Comparison of ENCODE assay signal across 17 mouse cellular contexts in genomic region chr8:79490739-79491138, GRCm38 (mm10).
DNase-seq lines count a peak whose midpoint lies in the region; ATAC-seq and TF ChIP-seq lines count a peak whose summit lies in the region.
"Had no signal": no experiment of that assay in that cellular context is flagged by ENCODE, and none has a peak within 500 bp of the region (broad histone marks: within the 10 kb centered on the region; RNA-seq: fewer than 3 reads in every experiment).

No protein-coding gene starts in this region.

- ATAC-seq in forebrain, embryonic 14.5 days = 0 out of 2 replicates have a peak, but pooled peaks have one; percentile 40
- no peak for ATAC-seq in forebrain, postnatal 0 days
- ATAC-seq in kidney, postnatal 0 days (replicated peaks; ENCODE audit: low FRiP score, low read depth) = no peak
- no peak for ATAC-seq in kidney, embryonic 16.5 days (ENCODE audit: low FRiP score, low TSS enrichment)
- no peak for ATAC-seq in neural tube, embryonic 15.5 days (ENCODE audit: low FRiP score)
- ATAC-seq in cerebellum, adult (ENCODE audit: insufficient number of reproducible peaks, low FRiP score, low TSS enrichment) = no peak
- ATAC-seq: midbrain, embryonic 15.5 days had no signal

- no peaks in the 10 kb centered on the region for H3K27me3 ChIP-seq in forebrain, embryonic 14.5 days (replicated peaks; ENCODE audit: control insufficient read depth, insufficient read depth, low read length)
- H3K27me3 ChIP-seq in forebrain, postnatal 0 days (ENCODE audit: insufficient read depth, low read length) = no peaks in the 10 kb centered on the region
- no peaks in the 10 kb centered on the region for H3K27me3 ChIP-seq in kidney, postnatal 0 days (ENCODE audit: insufficient read depth, low read length)
- H3K27me3 ChIP-seq in kidney, embryonic 16.5 days (ENCODE audit: insufficient read depth, low read length) = no peaks in the 10 kb centered on the region
- no peaks in the 10 kb centered on the region for H3K27me3 ChIP-seq in neural tube, embryonic 15.5 days (replicated peaks)
- H3K27me3 ChIP-seq: heart, embryonic 13.5 days; liver, embryonic 15.5 days; midbrain, embryonic 15.5 days had no signal

- H3K36me3 ChIP-seq in forebrain, embryonic 14.5 days (ENCODE audit: control insufficient read depth, insufficient read depth, low read length) = no peaks in the 10 kb centered on the region
- no peaks in the 10 kb centered on the region for H3K36me3 ChIP-seq in forebrain, postnatal 0 days (ENCODE audit: insufficient read depth)
- H3K36me3 ChIP-seq in kidney, postnatal 0 days (ENCODE audit: insufficient read depth, low read length) = no peaks in the 10 kb centered on the region
- H3K36me3 ChIP-seq in kidney, embryonic 16.5 days (ENCODE audit: insufficient read depth, low read length) = no peaks in the 10 kb centered on the region
- no peaks in the 10 kb centered on the region for H3K36me3 ChIP-seq in neural tube, embryonic 15.5 days
- H3K36me3 ChIP-seq: embryonic facial prominence, embryonic 12.5 days; heart, embryonic 13.5 days; hindbrain, embryonic 10.5 days; liver, embryonic 15.5 days; midbrain, embryonic 15.5 days had no signal

- H3K4me2 ChIP-seq in forebrain, embryonic 14.5 days (ENCODE audit: low read length) = no peak overlapping the region
- H3K4me2 ChIP-seq in forebrain, postnatal 0 days (ENCODE audit: low read depth) = no peak overlapping the region
- H3K4me2 ChIP-seq in kidney, postnatal 0 days (ENCODE audit: low read length) = no peak overlapping the region
- no peak overlapping the region for H3K4me2 ChIP-seq in kidney, embryonic 16.5 days (replicated peaks; ENCODE audit: low read depth, low read length)
- H3K4me2 ChIP-seq in neural tube, embryonic 15.5 days = no peak overlapping the region
- H3K4me2 ChIP-seq: embryonic facial prominence, embryonic 12.5 days; liver, embryonic 15.5 days; midbrain, embryonic 15.5 days had no signal

- H3K4me3 ChIP-seq in forebrain, embryonic 14.5 days (ENCODE audit: low read depth, low read length) = no peak overlapping the region
- no peak overlapping the region for H3K4me3 ChIP-seq in forebrain, postnatal 0 days (ENCODE audit: low read depth, low read length)
- H3K4me3 ChIP-seq in kidney, postnatal 0 days (replicated peaks; ENCODE audit: low read depth, low read length) = no peak overlapping the region
- H3K4me3 ChIP-seq in kidney, embryonic 16.5 days (ENCODE audit: low read length) = no peak overlapping the region
- no peak overlapping the region for H3K4me3 ChIP-seq in neural tube, embryonic 15.5 days (replicated peaks)
- H3K4me3 ChIP-seq: embryonic facial prominence, embryonic 12.5 days; heart, embryonic 13.5 days; hindbrain, embryonic 10.5 days; liver, embryonic 15.5 days; midbrain, embryonic 15.5 days had no signal

- H3K9ac ChIP-seq in forebrain, embryonic 14.5 days (ENCODE audit: low read length) = no peak overlapping the region
- H3K9ac ChIP-seq in forebrain, postnatal 0 days = no peak overlapping the region
- H3K9ac ChIP-seq in kidney, postnatal 0 days (ENCODE audit: low read depth, low read length) = no peak overlapping the region
- no peak overlapping the region for H3K9ac ChIP-seq in kidney, embryonic 16.5 days (replicated peaks; ENCODE audit: low read length)
- H3K9ac ChIP-seq in neural tube, embryonic 15.5 days (replicated peaks) = no peak overlapping the region
- H3K9ac ChIP-seq: embryonic facial prominence, embryonic 12.5 days; heart, embryonic 13.5 days; liver, embryonic 15.5 days; midbrain, embryonic 15.5 days had no signal

- TF ChIP-seq CTCF in forebrain, postnatal 0 days (IDR thresholded peaks at IDR 0.05; ENCODE audit: low read depth) = no peak
- no peak for TF ChIP-seq CTCF in kidney, postnatal 0 days (IDR thresholded peaks at IDR 0.05; ENCODE audit: low read depth)

- DNase-seq in forebrain, embryonic 14.5 days (ENCODE audit: low spot score) = peak; percentile 30
- no peak for DNase-seq in forebrain, postnatal 0 days
- peak; percentile 46 for DNase-seq in kidney, postnatal 0 days (ENCODE audit: low spot score)
- peak; percentile 9 for DNase-seq in neural tube, embryonic 10.5 days (ENCODE audit: extremely low spot score, low spot score)
- DNase-seq in c-Kit-positive CD71-positive TER-119-positive erythroid progenitor cells, embryonic 14.5 days (ENCODE audit: low spot score) = no peak
- DNase-seq: cerebellum, postnatal 14 days; kidney, adult 18-20 months; right cerebral cortex, postnatal 14 days had no signal

- no peaks in the 10 kb centered on the region for H3K9me3 ChIP-seq in forebrain, embryonic 14.5 days (replicated peaks; ENCODE audit: control insufficient read depth, low read length)
- no peaks in the 10 kb centered on the region for H3K9me3 ChIP-seq in forebrain, postnatal 0 days (ENCODE audit: low read length)
- no peaks in the 10 kb centered on the region for H3K9me3 ChIP-seq in kidney, postnatal 0 days (replicated peaks; ENCODE audit: low read length)
- no peaks in the 10 kb centered on the region for H3K9me3 ChIP-seq in kidney, embryonic 16.5 days (ENCODE audit: low read length)
- no peaks in the 10 kb centered on the region for H3K9me3 ChIP-seq in neural tube, embryonic 15.5 days (replicated peaks)
- H3K9me3 ChIP-seq: embryonic facial prominence, embryonic 12.5 days; heart, embryonic 13.5 days; hindbrain, embryonic 10.5 days; liver, embryonic 15.5 days; midbrain, embryonic 15.5 days had no signal

- 15% methylated on average over 4 of the region's 4 CpGs for WGBS in forebrain, embryonic 14.5 days
- WGBS in forebrain, postnatal 0 days = 17% methylated on average over 4 of the region's 4 CpGs
- 34% methylated on average over 4 of the region's 4 CpGs for WGBS in kidney, postnatal 0 days
- 50% methylated on average over 4 of the region's 4 CpGs for WGBS in kidney, embryonic 16.5 days
- 19% methylated on average over 4 of the region's 4 CpGs for WGBS in neural tube, embryonic 15.5 days

- no peak overlapping the region for H3K27ac ChIP-seq in forebrain, embryonic 14.5 days (ENCODE audit: low read depth, low read length)
- no peak overlapping the region for H3K27ac ChIP-seq in forebrain, postnatal 0 days (ENCODE audit: low read depth, low read length)
- H3K27ac ChIP-seq in kidney, postnatal 0 days = no peak overlapping the region
- H3K27ac ChIP-seq in kidney, embryonic 16.5 days (ENCODE audit: low read length) = no peak overlapping the region
- no peak overlapping the region for H3K27ac ChIP-seq in neural tube, embryonic 15.5 days (replicated peaks)
- H3K27ac ChIP-seq: embryonic facial prominence, embryonic 12.5 days; heart, embryonic 13.5 days; hindbrain, embryonic 10.5 days; liver, embryonic 15.5 days; macrophage; midbrain, embryonic 15.5 days had no signal

- peaks cover 4% of the 10 kb centered on the region; the same call in 1 of the 2 replicates for H3K4me1 ChIP-seq in forebrain, embryonic 14.5 days (ENCODE audit: control insufficient read depth, insufficient read depth, low read length)
- H3K4me1 ChIP-seq in forebrain, postnatal 0 days (ENCODE audit: insufficient read depth) = no peaks in the 10 kb centered on the region
- H3K4me1 ChIP-seq in kidney, postnatal 0 days (replicated peaks; ENCODE audit: insufficient read depth, low read length) = no peaks in the 10 kb centered on the region
- peaks cover 7% of the 10 kb centered on the region for H3K4me1 ChIP-seq in kidney, embryonic 16.5 days (ENCODE audit: insufficient read depth, low read length)
- H3K4me1 ChIP-seq in neural tube, embryonic 15.5 days = peaks cover 7% of the 10 kb centered on the region; the same call in 1 of the 2 replicates
- H3K4me1 ChIP-seq: embryonic facial prominence, embryonic 12.5 days; liver, embryonic 15.5 days; midbrain, embryonic 15.5 days had no signal

Comparison
In these comparisons a context has a peak if more than half of its experiments do, and no peak if none do; other contexts are left out.
1. DNase-seq: peak in forebrain, embryonic 14.5 days (single experiment), kidney, postnatal 0 days (single experiment) and neural tube, embryonic 10.5 days (single experiment); none in forebrain, postnatal 0 days (single experiment) and c-Kit-positive CD71-positive TER-119-positive erythroid progenitor cells, embryonic 14.5 days (single experiment).